Mouse (Mus musculus): ENCODE measurements at regions not wholly inside any gene's neighbourhood (a gene's known extent, or its start where the extent isn't known, plus 50 kb on each side); places are given as distances from the start of the nearest gene placed in this dataset.
"Not testable (repeated sequence)": the region's sequence is repeated elsewhere in the genome, so short reads cannot be mapped to it uniquely, and the experiment has no call there.

DNA sequence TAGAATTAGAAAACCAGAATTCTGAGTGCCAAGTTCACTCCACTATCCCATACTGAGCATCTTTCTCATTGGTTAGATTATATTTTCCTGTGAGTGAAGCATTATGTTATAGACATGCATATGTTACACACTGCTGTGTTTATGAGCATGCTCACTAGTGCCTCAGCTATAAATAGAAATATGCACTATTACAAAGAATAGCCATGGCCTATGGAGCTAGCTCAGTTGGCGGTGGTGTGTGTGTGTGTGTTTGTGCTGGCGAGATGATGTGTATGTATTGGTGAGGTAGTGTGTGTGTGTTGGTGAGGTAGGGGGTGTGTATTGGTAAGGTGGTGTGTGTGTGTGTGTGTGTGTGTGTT is 106.2 kb downstream of the Sec31a start:
- no peak for DNase-seq (ENCODE audit: low read depth in 2 of 2, low spot score in 2 of 2)

DNA sequence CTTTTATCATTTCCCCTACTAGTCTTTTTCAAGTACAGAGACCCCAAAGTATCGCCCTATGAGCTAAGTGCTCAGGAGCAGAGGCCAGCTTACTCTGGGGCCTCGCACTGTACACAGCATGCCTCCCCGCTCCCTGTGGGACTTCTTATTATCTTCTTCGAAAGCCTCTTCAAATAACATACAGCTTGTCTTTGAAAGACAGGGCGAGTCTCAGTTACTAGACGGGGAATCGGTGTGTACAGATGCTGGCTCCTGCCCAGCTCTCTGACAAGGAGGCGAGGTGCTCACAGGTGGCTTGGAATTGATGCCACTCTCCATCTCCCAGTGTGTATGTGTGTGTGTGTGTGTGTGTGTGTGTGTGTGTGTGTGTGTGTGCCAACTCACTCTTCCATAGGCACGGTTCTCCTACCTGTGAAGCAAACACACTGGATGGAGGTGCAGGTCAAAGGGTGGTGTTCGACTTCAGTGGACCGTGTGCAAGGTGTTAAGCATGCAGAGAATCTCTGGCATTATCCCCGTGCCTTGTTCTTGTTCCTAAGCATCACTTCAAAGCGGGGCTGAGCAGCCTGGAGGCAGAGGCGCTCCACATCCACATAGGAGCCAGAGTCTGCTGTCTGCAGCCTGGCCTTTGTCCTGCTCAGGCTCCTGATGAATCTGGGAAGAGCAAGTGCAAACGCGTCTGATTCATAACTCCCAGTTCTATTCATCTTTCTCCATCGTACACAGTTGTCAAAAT is 106.8 kb downstream of the Sec31a start:
- DNase-seq (ENCODE audit: low read depth in 2 of 2, low spot score in 2 of 2) = no peak

DNA sequence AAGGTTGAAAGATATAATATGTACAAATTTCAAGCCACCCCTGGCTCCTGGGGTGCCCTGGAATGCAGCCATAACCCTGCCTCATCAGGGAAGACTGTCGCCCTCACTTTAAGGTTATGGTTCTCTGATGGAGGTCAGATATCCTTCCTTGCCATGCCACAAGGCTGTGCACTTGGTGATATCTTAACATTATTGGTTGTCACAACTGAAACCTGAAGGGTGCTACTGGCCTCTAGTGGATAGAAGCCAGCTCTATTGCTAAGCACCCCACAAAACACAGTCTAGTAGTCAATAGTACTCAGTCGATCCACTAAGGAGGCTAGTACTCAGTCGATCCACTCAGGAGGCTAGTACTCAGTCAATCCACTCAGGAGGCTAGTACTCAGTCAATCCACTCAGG is 111.6 kb downstream of the Sec31a start:
- DNase-seq (ENCODE audit: low read depth in 2 of 2, low spot score in 2 of 2) = no peak

DNA sequence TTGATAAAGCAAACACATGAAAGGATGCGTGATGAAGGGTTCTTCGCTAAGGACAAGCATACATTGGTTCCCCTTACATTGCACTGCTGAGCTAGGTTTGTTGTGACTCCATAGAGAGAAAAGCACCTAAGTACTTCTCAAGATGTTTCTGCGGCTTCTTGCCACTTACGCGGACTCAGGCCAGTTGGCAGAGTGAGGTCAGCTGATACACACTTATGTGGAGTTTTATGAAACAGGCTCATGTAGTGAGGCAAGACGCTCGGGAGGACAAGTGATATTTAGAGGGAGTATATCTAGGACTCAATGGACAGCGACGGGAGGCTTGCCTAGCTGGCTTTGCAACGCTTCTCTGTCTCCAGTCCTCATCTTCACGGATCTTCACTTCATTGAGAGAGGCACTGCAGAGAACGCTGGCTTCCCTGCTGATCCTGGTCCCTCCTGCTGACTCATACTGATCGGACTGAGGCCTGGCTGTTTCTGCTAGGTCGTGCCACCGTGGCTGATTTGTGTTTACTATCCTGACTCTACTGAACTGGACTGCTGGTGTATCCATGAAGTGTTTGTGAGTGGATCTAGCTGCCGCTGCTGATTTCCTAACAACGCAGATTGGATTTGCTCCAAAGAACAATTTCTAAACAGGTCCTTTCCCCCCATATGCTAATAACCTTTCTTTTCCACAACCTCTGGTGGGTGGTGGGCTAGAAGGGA is 113.8 kb downstream of the Sec31a start:
- no peak for DNase-seq (ENCODE audit: low read depth in 2 of 2, low spot score in 2 of 2)

DNA sequence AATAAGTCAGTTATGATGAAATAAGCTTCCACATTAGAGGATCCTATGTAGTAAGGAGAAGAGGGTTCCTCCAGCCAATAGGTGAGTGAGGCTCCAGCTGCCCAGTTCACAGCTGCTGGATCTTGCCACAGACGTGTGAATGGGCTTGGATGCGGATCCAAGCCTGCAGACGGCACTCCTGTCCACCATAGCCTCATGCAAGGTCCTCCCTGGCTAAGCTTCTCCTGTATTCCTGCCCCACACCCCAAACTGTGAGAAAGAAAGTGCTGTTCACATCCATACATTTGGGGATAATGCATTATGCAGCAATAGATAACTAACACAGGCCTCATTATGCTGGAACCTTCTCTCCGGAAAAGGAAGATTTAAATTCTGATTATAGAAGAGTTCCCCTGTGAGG is 116.9 kb downstream of the Sec31a start:
- DNase-seq (ENCODE audit: low read depth in 2 of 2, low spot score in 2 of 2) = no peak

DNA sequence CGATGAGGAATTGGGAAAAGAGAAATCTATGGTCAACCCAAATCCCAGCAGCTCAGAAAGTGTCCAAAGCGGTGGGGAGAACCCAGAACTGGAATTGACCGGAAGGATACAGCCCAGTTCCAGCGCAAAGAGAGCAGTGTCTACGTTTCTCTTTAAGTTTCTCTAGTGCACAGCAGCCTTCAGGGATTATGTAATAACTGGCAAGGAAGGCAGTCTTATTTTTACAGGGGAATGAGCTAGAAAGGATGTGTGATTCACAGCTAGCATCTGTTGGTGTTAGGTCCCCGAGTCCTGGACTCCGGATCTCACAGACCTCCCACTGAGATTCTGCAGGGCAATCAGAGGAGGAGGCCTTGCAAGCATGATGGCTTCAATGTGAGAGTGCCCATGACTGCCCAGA is 121.8 kb downstream of the Sec31a start:
- DNase-seq (ENCODE audit: low read depth in 2 of 2, low spot score in 2 of 2) = no peak

DNA sequence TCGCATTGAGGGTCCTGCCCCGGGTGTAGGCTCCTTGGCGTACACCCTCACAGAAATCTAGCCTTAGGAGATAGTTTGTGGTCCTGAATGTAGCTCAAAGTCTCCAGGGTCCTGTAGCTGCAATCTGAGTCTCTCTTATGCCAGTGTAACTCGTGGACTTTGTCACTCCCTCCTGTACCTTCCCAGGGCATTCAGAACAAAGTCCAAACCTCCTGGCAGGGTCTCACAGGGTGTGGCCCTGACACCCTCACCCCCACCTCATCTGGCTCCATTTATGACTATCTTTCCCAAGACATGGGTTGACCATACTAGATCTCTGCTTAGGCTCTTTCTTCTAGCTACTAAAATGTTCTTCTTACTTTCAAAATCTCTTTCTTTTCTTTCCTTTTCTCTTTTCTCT is 120.6 kb upstream of the Tmem150c start:
- no peak for DNase-seq (ENCODE audit: low read depth in 2 of 2, low spot score in 2 of 2)

DNA sequence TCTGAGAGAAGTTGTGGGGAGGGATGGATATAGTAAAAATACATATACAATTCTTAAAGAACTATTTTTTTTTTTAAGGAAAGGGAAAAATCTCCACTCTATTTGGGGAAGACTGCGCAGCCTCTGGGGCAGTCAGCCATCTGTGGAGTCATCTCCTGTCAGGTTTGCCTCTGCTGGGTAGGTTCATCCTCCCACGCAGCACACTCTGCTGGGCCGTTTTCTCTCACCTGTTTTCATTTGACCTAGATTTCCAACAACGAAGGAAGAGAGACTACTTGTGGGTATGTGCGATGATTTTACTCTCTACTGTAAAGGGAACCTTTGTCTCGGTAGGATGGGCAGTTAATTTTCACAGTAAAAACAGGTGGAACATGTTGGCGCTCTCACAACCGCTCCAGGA is 119.9 kb upstream of the Tmem150c start:
- DNase-seq (ENCODE audit: low read depth in 2 of 2, low spot score in 2 of 2) = no peak

DNA sequence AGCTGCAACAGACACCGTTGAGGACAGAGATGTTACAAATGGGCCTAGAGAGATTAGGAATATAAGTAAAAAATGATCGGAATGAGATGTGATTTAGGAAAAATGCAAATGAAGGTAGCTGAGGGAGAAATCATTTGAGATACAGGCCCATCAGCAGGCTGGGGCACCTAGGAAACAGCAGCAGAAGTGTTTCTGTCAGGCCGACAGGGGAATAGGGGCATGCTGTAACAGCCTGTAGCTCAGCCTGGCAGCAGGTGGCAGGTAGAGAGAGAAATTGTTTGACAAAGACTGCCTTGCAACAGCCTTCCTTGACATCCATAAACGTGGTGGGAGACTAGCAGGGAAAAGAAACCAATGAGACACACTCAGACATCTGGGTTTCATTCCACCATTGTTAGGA is 115.1 kb upstream of the Tmem150c start:
- DNase-seq (ENCODE audit: low read depth in 2 of 2, low spot score in 2 of 2) = no peak

DNA sequence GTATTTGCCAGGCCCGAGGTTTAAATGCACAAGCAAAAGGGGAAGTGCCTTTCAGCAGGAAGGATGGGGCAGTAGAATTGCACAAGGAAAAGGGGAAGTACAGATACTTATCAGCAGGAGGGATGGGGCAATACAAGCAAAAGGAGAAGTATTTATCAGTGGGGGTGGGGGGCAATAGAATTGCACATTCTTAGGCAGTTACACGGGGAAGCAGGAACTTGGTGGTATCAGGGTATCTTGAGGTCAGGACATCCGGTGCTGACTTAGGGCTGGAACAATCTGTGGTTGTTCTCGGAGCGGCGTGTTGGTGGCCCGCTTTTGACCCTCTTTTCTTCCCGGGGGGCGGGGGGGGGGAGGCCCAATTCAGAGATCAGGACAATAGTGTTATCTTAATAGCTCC is 112.4 kb upstream of the Tmem150c start:
- not testable (repeated sequence) for DNase-seq (ENCODE audit: low read depth in 2 of 2, low spot score in 2 of 2)

DNA sequence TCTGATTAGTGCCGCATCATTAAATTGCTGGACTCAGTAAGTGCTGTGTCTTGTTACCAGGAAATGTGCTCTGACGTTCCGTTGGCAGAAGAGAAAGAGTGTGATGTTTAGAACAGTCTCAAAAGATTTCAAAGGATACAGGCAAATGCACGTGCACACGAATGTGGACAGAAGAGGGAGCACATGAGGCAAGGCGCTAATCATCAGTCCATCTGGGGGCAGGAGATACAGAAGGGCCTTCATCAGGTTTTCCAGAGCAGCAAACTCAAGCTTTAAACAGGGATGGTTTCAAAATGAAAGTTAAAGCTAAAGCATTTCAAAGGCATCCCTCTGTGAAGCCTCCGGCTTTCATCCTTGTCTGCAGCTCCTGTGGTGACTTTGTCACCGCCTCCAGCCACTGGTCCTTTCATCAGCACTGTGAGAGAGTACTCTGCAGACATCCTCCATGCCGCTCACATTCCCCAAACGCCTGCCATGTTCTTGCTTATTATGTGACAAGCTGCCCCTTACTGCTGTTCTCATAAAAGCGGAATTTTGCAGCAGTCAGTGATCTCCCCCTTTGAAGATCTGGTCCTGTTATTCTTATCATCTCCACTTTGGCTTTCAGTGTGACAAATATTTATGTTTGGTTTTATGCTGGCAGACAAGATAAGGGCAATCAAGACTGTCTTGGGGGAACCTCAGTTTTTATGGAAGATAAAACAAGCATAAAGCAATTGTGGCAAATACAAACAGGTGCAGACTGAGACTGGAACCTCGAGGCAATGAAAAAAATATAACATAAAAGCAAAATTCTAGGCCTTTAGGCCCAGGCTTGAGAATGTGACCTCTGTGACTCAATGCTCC is 111.5 kb upstream of the Tmem150c start:
- no peak for DNase-seq (ENCODE audit: low read depth in 2 of 2, low spot score in 2 of 2)

DNA sequence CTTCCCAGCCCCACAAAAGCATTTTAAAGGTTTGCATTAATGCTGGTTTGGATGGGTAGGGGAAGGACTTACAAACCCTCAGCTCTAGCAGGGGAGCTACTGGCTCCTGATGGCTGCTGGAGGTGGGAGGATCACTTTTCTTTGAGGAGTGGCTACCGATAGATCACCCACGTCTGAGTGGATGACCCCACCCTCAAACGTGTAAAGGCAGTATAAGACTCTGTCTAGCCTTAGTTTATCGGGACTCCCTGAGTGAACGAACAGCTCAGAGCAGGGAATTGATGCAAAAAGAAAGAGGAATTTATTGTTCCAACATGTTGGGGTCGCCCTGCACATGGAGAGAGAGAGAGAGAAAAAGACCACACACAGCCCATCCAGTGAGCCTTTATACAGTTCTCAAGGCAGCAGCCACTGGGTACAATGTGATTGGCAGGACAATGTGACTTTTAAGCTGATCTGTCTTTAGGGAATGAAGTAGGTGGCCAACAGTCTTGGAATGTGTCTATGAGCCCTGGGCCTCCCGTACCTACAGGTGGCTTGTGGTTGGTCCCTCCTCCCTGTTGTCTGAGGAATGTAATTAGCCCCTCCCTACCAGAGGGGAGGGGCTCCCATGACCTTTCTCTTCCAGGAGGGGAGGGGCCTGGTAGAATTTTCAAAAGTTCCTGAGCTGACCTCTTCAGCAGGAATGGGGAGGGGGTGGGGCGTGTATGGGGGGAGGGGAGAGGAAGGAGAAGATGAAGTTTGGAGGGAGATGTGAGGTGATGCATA is 108.7 kb upstream of the Tmem150c start:
- no peak for DNase-seq (ENCODE audit: low read depth in 2 of 2, low spot score in 2 of 2)

DNA sequence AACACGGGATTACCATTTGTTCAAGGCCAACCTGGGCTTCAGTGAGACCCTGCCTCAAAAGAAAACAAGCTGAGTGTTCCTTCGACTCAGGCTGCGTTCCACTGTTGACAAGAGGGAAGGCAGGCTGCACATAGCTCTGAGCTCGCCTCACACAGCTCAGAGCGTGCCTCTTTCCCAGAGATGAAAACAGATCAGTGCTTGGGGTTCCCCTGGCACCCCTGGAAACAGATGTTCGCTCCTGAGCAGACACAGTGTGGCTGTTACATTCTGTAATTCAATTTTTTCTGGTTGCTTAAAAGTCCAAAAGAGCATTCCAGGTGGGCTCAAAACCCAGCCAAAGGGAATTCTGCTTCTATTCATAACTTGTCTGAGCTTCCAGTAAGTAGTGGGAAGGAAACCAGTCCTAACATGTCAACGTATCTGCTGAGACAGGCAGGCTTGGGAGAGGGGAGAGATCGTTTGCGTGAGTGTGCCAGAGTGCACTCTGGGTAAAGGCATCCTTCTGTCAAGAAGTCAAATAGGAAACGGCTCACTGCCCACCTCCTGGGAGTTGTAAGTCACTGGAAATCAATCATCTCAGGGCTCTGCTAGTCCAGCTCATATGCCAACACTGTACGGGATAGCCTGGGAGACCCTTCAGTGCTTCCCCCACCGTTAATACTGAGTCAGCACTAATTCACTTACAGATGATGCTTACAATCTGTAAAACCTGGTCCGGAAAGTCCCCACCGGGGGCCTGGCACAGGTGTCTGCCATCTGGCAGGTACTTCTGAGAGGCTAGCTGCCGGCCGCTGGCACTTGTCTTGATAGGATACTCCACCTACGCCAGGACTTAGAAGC is 107.3 kb upstream of the Tmem150c start:
- DNase-seq (ENCODE audit: low read depth in 2 of 2, low spot score in 2 of 2) = no peak

DNA sequence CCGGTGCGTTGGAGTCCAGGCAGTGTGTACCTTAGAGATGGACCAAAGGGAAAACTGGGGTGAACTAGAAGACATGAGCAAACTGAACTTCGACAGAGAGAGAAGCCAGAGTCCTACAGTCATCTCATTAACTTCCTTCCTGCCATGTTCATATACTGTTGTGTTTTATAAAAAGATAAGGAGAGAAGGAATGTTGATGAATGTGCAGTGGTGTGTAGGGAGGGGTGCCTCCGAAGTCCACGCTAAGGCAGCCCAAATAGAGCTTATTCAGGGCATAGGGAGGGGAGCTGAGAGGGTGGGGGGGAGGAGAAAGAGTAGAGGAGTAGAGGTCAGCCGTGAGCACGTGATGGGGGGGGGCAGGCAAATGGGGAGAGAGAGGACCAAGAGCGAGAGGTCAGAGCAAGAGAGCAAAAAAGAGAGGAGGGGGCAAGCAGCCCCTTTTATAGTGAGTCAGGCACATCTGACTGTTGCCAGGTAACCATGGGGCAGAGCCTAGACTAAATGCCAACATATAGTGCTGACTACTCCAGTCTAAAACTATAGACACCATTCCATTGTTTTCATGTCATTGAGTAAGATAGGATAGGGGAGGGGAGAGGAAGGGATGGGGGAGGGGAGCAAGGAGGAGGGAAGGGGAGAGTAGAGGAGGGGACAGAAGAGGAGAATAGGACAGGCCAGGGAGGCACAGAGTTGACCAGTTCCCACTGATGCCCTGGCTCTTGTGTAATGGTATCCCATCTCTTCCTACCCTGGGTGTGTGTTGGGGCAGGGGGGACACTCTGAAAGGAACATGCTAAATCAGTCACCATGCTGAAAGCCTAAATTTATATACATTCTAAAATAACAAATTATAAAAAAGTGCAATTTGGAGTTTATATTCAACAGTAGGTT is 100.4 kb upstream of the Tmem150c start:
- DNase-seq (ENCODE audit: low read depth in 2 of 2, low spot score in 2 of 2) = no peak

DNA sequence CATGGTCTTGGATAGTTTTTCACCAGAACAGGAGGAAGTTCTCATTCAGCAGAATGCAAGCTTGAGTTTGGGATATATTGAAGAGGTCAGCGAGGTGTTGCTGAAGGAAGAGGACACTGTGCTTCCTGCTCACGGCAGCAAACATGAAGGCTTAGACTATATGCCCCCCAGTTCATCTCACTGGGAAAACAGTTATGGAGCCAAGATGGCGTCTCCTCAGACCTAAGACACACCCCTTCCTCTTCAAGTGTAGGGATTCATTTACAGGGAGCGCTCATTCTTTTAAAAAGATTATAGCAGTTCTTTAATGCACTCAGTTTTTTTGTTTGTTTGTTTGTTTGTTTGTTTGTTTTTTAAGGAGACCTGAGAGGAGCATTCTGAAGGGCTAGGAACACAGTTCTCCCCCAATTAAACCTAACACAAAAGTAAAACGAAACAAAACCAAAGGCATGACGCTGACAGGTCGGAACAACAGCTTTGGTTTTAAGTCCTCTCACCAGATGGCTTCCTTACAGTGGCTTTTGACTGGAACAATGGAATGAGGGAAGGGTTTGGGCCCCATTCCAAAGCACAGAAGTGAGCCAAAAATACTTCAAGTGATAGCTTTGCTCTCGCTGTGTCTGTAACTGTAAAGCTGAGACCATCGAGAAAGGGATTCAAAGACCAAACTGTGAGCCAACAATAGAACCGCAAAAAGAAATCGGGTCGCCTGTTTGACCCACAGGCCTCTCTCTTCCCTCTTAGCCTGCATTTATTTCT is 99.5 kb upstream of the Tmem150c start:
- no peak for DNase-seq (ENCODE audit: low read depth in 2 of 2, low spot score in 2 of 2)

DNA sequence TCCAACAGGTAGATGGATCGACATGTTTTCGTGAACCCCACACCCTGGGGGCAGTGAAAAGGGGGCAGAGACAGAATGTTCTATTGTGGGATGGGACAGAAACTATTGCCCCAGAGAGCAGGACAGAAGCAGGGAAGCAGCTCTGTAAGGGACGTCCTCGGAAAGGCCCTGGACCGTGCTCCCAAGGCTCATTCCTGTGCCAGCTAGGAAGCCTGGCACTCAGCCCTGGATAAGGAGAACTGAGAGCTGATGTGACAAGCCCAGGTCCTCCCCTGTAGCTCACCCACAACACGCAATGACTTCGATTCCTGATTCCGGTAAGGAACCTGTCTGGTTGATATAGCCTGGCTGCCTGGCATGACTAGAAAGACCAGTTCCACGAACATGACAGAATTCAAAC is 95.7 kb upstream of the Tmem150c start:
- no peak for DNase-seq (ENCODE audit: low read depth in 2 of 2, low spot score in 2 of 2)

DNA sequence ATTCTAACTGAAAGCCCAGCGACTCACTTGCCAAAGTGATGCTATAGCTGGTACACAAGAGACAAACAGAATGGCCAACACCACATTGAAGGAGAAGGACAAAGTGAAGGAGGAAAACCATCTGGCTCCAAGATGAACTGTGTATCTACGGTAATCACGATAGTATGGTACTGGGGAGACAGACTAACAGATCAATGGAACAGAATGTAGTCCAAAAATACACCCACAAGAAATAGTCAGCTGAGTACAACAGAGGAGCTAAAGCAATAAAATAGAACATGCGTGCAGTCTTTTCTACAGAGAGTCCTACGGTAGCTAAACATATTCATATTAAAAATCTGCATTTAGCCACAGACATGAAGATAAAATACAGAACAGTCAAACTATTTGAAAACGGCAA is 92.4 kb upstream of the Tmem150c start:
- DNase-seq (ENCODE audit: low read depth in 2 of 2, low spot score in 2 of 2) = no peak

DNA sequence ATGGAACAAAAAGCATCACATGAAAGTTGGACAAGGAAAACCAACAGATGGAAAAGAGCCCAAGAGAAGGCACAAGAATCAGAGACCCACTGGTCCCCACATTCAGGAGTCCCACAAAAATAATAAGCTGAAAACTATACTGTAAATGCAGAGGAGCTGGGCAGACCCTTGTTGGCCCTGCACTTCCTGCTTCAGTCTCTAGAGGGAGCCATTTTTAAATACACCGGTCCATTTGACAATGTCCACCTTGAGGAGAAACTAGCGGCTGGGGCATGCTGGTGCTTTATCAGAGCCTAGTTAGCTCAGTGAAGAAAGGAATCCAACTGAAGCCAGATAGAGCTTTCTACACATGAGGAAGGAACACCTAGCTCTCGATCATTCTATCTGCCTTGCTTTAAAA is 90.1 kb upstream of the Tmem150c start:
- no peak for DNase-seq (ENCODE audit: low read depth in 2 of 2, low spot score in 2 of 2)

DNA sequence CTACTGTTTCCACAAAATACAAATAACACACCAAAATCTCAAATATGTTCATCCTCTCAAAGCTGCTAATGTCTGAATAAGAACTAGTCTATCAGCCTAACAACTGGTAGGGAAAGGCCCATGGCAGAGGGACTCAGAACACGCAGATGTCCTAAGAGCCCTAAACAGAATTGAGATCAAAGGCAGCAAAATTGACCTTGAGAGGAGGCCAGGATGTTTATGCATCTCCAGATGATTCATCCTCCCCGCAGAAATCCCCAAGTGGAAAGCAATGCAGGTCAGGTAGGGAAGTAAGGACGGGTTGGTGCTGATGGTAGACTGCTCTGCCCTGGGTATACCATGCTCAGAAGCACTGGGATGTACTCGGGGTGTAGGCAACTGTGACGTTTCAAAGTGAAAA is 89.0 kb upstream of the Tmem150c start:
- no peak for DNase-seq (ENCODE audit: low read depth in 2 of 2, low spot score in 2 of 2)
